Mouse (Mus musculus): ENCODE data around the gene Tapbpl.

The Tapbpl gene

DNA sequence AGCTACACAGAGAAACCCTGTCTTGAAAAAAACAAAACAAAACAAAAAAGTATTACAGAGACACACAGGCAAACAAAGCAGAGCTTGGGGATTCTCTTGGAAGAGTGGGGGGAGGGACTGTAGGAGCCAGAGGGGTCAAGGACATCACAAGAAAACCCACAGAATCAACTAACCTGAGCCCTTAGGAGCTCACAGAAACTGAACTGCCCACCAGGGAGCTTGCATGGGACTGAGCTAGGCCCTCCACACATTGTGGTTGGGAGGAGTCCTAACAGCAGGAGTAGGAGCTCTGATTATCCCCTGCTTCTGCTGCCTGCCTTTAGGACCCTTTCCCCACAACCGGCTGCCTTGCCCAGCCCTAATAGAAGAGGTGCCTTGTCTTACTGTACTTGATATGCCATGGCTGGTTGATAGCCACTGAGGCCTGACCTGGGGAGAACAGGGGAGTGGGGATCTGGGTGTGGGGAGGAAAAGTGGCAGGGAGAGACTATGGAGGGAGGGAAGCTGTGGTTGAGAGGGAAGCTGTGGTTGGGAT lies 36.1 kb downstream of the Tapbpl start:
- DNase-seq = no peak

DNA sequence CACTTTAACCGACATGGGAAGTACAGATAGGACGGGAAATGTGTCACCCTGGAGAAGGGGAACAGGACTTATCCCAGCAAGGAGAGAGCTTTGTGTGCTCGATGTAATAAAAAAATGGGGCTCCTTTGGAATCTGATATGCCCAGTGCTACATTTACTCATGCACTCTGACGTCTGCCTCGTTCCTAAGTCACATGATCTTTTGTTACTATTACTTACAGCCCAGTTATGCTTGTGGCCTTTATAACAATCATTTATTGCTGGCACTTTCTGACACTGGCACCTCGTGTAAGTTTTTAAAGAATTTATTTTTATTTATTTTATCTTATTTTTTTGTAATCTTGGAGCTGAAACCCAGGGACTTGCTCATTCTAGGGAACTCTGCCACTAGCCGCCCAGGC lies 38.3 kb downstream of the Tapbpl start:
- DNase-seq = no peak

DNA sequence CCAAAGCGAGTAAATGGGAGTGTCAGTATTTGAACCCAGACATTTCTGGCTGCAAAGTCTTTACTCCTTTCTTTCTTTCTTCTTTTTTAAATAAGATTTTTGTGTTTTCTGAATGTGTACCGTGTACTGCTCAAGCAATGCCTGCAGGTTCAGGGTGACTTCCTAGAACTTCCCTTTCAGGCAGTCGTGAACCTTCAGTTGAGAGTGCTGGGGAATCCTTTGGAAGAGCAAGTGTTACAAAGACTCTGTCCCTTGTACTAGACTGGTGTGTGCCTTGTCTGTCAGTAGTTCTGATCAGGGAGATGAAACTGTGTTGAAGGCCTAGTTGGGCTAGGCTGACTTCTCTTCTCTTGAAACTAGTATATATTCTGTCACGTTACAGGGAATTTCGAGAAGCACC lies 38.8 kb downstream of the Tapbpl start:
- no peak for DNase-seq

DNA sequence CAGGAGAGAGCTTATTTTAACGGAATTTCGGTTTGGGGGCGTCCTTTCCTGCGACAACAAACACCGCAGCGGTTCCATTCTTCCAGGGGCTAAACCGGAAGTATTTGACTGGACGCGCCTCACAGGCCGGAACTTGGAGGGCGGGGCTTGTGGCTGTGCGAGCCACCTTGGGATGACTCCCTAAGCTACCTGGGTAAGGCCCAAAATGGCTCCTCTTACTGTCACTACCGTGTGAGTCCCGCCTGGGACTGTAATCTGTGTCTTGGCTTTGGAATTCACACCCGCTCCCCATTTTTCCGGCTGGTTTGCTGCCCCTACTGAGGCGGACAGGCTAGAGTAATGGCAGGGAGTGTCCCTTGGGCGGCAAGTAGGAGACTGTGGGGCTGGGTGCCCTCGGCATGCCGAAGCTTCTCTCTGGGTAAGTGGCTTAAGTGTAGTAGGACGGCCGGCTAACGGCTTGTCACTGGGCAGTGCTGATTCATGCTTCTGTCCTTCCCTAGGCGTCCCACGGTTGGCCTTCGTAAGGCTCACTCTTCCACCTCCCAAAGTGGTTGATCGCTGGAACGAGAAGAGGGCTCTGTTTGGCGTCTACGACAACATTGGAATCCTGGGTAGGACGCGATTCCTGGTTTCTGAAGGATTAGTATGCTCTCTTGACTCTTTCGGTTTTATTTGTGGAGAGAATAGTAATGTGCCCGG lies 39.5 kb downstream of the Tapbpl start:
- DNase-seq = peak; percentile 97 to 98

DNA sequence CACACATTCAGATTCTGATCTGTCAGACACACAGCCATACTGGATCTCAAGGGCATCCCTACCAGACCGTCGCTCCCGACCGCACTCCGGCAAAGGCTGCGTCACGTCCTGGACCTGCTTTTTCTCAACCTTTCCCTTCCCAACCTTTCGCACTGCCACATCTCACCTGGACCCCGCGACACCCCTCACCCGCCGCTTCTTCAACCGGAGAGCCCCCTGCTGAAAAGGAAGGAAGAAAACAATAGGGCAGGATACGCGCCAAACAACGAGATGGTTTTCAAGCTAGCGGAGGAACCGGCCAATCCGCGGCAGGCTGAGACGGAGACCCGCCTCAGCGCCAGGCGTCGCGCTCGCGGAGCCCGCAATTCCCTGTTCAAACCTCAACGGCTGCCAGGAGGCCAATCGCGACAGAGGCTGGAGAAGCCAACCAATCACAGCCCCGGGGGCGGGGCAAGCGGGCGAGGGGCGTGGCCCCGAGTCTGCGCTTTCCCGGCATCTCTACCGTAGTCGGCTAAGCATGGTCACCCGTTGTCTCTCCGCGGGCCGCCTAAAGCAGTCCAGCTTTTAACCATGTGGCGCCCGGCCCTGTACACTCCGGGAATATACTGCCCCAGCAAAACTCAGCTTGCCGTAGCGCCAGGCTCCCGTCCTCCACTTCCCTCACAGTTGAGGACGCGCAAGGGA lies 40.2 kb downstream of the Tapbpl start, which contains the start of the genes Ncapd2 and Mrpl51:
Gene Ncapd2 (minus strand): TSS at position 370 of the 684 bp plus-strand sequence.
Gene Mrpl51 (plus strand): TSS at position 470 of the 684 bp plus-strand sequence.
- DNase-seq = peak; percentile 99 to 100

DNA sequence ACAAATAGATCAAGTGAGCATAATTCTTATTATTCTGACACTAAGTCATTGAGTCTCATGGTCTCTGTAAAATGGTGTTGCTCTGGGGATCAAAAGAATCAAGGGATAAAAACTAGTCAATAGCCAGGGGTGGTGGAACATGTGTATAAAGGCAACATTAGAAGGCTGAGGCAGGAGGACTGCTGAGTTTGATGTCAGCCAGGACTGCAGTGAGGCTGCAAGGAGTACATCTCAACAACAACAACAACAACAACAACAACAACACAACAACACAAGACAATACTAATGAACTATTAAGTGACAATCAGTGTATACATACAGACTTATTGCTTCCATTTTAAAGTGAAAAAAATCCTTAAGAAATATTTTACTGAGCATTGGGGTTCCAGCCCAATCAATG lies 40.8 kb downstream of the Tapbpl start:
- DNase-seq = no peak

DNA sequence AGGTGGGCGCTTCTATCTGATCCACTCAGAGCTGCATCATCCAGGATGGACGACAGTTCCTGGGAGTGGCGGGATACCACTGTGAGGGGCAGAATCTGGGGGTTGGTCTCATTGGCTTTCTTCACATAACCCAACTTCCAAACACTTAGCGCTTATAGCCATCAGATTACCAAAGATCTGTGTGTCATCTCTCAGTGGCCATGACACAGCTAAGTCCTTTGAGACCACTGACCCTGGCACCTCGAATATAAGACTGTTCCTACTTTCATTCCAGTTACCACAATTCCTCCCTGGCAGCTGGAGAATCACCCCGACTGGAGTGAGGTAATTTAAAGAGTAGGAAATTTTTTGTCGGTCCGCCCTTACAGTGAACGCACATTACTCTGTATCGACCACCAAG lies 45.5 kb downstream of the Tapbpl start:
- no peak for DNase-seq

DNA sequence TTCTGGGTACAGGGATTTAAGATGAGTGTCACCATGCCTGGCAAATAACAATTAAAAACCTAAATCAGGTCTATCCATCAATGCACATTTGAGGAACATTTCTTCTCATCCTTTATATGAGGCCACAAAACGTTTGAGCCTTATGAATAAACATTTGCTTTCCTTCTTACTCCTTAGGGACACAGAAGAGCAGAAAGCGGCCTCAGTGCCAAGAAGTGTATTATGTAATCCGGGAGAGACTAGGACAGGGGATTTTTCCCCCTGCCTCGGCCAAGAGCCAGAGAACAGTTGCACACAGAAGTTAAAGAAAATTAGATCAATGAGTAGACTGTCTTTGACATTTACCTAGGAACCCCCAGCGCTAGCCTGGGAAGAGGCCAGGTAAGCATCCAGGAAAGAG lies 49.5 kb downstream of the Tapbpl start:
- no peak for DNase-seq

DNA sequence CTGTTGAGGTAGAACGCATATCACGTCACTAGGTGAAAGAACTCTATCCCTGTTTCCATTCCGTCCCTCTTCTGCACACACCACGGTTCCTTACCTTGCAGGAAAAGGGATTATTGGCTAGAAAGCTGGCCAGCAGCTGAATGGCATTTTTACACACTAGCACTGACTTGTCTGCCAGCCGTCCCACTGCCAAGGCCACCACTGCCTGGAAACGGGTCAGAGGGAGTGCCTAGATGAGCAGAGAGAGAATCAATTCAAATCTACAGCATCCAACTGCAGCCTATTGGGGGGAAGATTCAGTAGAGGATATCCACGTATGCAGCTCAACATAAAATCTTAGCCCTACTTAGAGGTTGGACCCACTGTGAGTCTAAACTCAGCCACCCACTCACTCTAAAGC lies 52.1 kb downstream of the Tapbpl start:
- no peak for DNase-seq

DNA sequence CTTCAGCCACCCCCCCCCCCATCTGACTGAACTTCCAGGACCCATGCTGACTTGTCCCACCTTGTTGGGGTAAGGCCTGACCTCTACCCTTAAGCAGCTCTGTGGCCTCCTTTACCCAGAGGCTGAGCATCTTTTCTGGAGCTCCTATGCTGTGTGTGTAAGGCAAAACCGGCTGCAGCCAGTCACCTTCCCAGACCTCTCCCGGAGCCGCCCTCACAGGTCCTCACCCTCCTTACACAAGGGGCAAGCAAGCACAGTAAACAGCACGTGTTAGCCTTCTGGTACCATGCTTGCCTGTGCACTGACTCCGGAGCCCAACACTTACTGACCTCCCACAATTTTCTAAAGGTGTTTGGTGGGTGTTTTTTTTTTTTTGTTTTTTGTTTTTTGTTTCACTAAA lies 56.2 kb downstream of the Tapbpl start:
- DNase-seq = no peak

All from cerebellum, postnatal 10 days (tissue).